22 mouse cellular contexts compared by ENCODE assay signal in the genomic region with DNA sequence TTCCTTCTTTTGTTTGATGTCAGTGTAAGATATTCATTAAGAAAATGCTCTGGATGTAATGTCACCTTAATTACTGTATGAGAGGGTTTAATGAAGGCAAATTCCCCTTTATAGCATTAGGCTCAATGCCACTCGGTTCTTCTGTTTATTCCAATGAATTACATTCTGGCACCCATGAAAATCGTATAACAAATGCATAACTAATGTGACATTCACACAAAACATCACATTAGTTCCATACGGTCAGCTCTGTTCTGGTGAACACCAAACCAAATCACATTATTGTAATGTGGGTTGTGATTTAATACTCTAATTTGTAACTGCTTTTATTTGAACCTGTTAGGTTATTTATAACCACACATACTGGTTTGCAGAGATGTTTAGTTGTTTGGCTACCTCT.
A peak's percentile ranks its signal among the peaks of the same experiment; 100 is the strongest.
DNase-seq lines count a peak whose midpoint lies in the region; ATAC-seq lines count a peak whose summit lies in the region.
"Had no signal": no experiment of that assay in that cellular context is flagged by ENCODE, and none has a peak within 500 bp of the region (broad histone marks: within the 10 kb centered on the region; RNA-seq: fewer than 3 reads in every experiment).

No protein-coding gene starts in this region.

- H3K36me3 ChIP-seq in hindbrain, embryonic 12.5 days, result no peaks in the 10 kb centered on the region
- no peaks in the 10 kb centered on the region for H3K36me3 ChIP-seq in hindbrain, embryonic 10.5 days
- H3K36me3 ChIP-seq in midbrain, embryonic 13.5 days, result no peaks in the 10 kb centered on the region
- H3K36me3 ChIP-seq in midbrain, embryonic 16.5 days (ENCODE audit: control insufficient read depth, insufficient read depth, low read length), result no peaks in the 10 kb centered on the region
- H3K36me3 ChIP-seq: embryonic facial prominence, embryonic 15.5 days; forebrain, embryonic 10.5 days; heart, embryonic 12.5 days; hindbrain, embryonic 13.5 days had no signal

- ATAC-seq in hindbrain, embryonic 12.5 days (ENCODE audit: low FRiP score), result peak; percentile 50; the same call in 1 of the 2 replicates
- ATAC-seq in midbrain, embryonic 13.5 days, result peak; percentile 48; the same call in 1 of the 2 replicates
- ATAC-seq in midbrain, embryonic 16.5 days, result no peak
- ATAC-seq: activated CD4-positive, CD25-positive, alpha-beta regulatory T cell, adult 4 months; inflammation-experienced regulatory T-cells, adult 6 months; intestine, postnatal 0 days; Patski had no signal

- no peak overlapping the region for H3K9ac ChIP-seq in hindbrain, embryonic 12.5 days
- H3K9ac ChIP-seq in midbrain, embryonic 13.5 days (replicated peaks), result no peak overlapping the region
- no peak overlapping the region for H3K9ac ChIP-seq in midbrain, embryonic 16.5 days (ENCODE audit: low read depth, low read length)
- H3K9ac ChIP-seq: embryonic facial prominence, embryonic 15.5 days; heart, embryonic 12.5 days; hindbrain, embryonic 13.5 days had no signal

- peak; percentile 17 for DNase-seq in embryo, embryonic 11 days
- DNase-seq in embryo, embryonic 10 days (ENCODE audit: low spot score), result no peak
- no peak for DNase-seq in hindbrain, embryonic 10.5 days (ENCODE audit: low spot score)
- DNase-seq in retina, postnatal 1 day, result peak; percentile 30
- DNase-seq in cerebellum, postnatal 36 days, result no peak
- DNase-seq: adrenal gland, postnatal 14 days; cerebellum, adult 18-20 months; cerebellum, postnatal 10 days; gastrocnemius, adult 2 months; gastrocnemius, postnatal 25 days had no signal

- peaks cover 59% of the 10 kb centered on the region for H3K27me3 ChIP-seq in hindbrain, embryonic 12.5 days
- H3K27me3 ChIP-seq in hindbrain, embryonic 10.5 days (ENCODE audit: insufficient read depth, poor library complexity, severe bottlenecking), result peaks cover 75% of the 10 kb centered on the region
- H3K27me3 ChIP-seq in midbrain, embryonic 13.5 days, result peaks cover 67% of the 10 kb centered on the region
- peaks cover 13% of the 10 kb centered on the region; the same call in 1 of the 2 replicates for H3K27me3 ChIP-seq in midbrain, embryonic 16.5 days (ENCODE audit: control insufficient read depth, insufficient read depth, low read depth, low read length)
- H3K27me3 ChIP-seq: embryonic facial prominence, embryonic 15.5 days; heart, embryonic 12.5 days had no signal

- H3K4me2 ChIP-seq in hindbrain, embryonic 12.5 days (replicated peaks), result no peak overlapping the region
- no peak overlapping the region for H3K4me2 ChIP-seq in midbrain, embryonic 13.5 days (replicated peaks)
- no peak overlapping the region for H3K4me2 ChIP-seq in midbrain, embryonic 16.5 days (ENCODE audit: low read length)
- H3K4me2 ChIP-seq: embryonic facial prominence, embryonic 15.5 days; heart, embryonic 12.5 days; hindbrain, embryonic 13.5 days had no signal

- no peaks in the 10 kb centered on the region for H3K9me3 ChIP-seq in hindbrain, embryonic 12.5 days (replicated peaks)
- no peaks in the 10 kb centered on the region for H3K9me3 ChIP-seq in hindbrain, embryonic 10.5 days
- no peaks in the 10 kb centered on the region for H3K9me3 ChIP-seq in midbrain, embryonic 13.5 days
- no peaks in the 10 kb centered on the region for H3K9me3 ChIP-seq in midbrain, embryonic 16.5 days (replicated peaks; ENCODE audit: control insufficient read depth, low read length, poor library complexity, severe bottlenecking)
- H3K9me3 ChIP-seq: embryonic facial prominence, embryonic 15.5 days; forebrain, embryonic 10.5 days; heart, embryonic 12.5 days; hindbrain, embryonic 13.5 days had no signal

- no peak overlapping the region for H3K4me3 ChIP-seq in hindbrain, embryonic 12.5 days
- no peak overlapping the region for H3K4me3 ChIP-seq in hindbrain, embryonic 10.5 days
- no peak overlapping the region for H3K4me3 ChIP-seq in midbrain, embryonic 13.5 days (replicated peaks)
- H3K4me3 ChIP-seq in midbrain, embryonic 16.5 days (ENCODE audit: low read depth, low read length), result no peak overlapping the region
- H3K4me3 ChIP-seq: embryonic facial prominence, embryonic 15.5 days; erythroblast, embryonic 14.5 days; forebrain, embryonic 10.5 days; gastrocnemius, adult 2 months; heart, embryonic 12.5 days; hindbrain, embryonic 13.5 days had no signal

- no peak overlapping the region for H3K27ac ChIP-seq in hindbrain, embryonic 12.5 days
- H3K27ac ChIP-seq in hindbrain, embryonic 10.5 days, result no peak overlapping the region
- H3K27ac ChIP-seq in midbrain, embryonic 13.5 days, result no peak overlapping the region
- no peak overlapping the region for H3K27ac ChIP-seq in midbrain, embryonic 16.5 days (ENCODE audit: low read length)
- H3K27ac ChIP-seq: embryonic facial prominence, embryonic 15.5 days; forebrain, embryonic 10.5 days; gastrocnemius, adult 2 months; hindbrain, embryonic 13.5 days had no signal

- H3K4me1 ChIP-seq in hindbrain, embryonic 12.5 days, result no peaks in the 10 kb centered on the region
- no peaks in the 10 kb centered on the region for H3K4me1 ChIP-seq in hindbrain, embryonic 10.5 days (replicated peaks)
- H3K4me1 ChIP-seq in midbrain, embryonic 13.5 days (replicated peaks), result 0 out of 2 replicates have a peak, but pooled peaks cover 3% of the 10 kb centered on the region
- no peaks in the 10 kb centered on the region for H3K4me1 ChIP-seq in midbrain, embryonic 16.5 days (ENCODE audit: control insufficient read depth, insufficient read depth, low read length)
- H3K4me1 ChIP-seq: embryonic facial prominence, embryonic 15.5 days; heart, embryonic 12.5 days; hindbrain, embryonic 13.5 days had no signal

- WGBS in hindbrain, embryonic 12.5 days, result 39% methylated on average over 3 of the region's 3 CpGs
- 51% methylated on average over 3 of the region's 3 CpGs for WGBS in hindbrain, embryonic 10.5 days
- WGBS in midbrain, embryonic 13.5 days, result 33% methylated on average over 3 of the region's 3 CpGs
- 32% methylated on average over 3 of the region's 3 CpGs for WGBS in midbrain, embryonic 16.5 days

Comparison
In these comparisons a context has a peak if more than half of its experiments do, and no peak if none do; other contexts are left out.
1. DNase-seq: peak in embryo, embryonic 11 days (single experiment) and retina, postnatal 1 day (single experiment); none in embryo, embryonic 10 days (single experiment), hindbrain, embryonic 10.5 days (single experiment) and cerebellum, postnatal 36 days (0 of 2).